27 mouse cellular contexts compared by ENCODE assay signal in the genomic region with DNA sequence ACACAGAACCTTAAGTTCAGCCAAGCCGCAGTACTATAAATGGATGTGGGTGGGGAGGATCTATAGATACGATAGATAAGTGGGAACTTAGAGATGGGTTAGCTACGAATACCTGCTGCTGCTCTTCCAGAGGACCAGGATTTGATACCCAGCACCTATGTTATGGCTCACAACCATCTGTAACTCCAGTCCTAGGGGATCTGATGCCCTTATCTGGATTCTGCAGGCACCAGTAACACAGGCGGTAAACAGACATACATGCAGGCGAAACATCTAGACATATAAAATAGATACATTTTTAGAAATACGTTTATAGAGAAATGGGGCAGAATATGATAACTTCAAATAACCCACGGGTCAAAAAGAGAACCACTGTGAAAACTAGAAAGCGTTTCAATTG. TPM values are rescaled to one million over a fixed set of nuclear protein-coding genes. Genes with fewer than 3 reads are reported as not detected.
DNase-seq lines count a peak whose midpoint lies in the region; ATAC-seq and TF ChIP-seq lines count a peak whose summit lies in the region.
"Had no signal": no experiment of that assay in that cellular context is flagged by ENCODE, and none has a peak within 500 bp of the region (broad histone marks: within the 10 kb centered on the region; RNA-seq: fewer than 3 reads in every experiment).

No protein-coding gene starts in this region.

- H3K79me2 ChIP-seq in liver, adult 2 months (ENCODE audit: control insufficient read depth, insufficient read depth, low read length): no peaks in the 10 kb centered on the region
- no peaks in the 10 kb centered on the region for H3K79me2 ChIP-seq in MEL (ENCODE audit: control insufficient read depth, insufficient read depth, low read length, poor library complexity)

- H3K36me3 ChIP-seq in liver, adult 2 months (ENCODE audit: control insufficient read depth, insufficient read depth, low read length): no peaks in the 10 kb centered on the region
- H3K36me3 ChIP-seq in MEL (ENCODE audit: control insufficient read depth in 1 of 2, insufficient read depth in 2 of 2, low read length in 2 of 2): no peaks in the 10 kb centered on the region
- no peaks in the 10 kb centered on the region for H3K36me3 ChIP-seq in liver, embryonic 14.5 days (replicated peaks; ENCODE audit: control insufficient read depth, insufficient read depth, low read depth)
- no peaks in the 10 kb centered on the region for H3K36me3 ChIP-seq in liver, postnatal 0 days (replicated peaks; ENCODE audit: insufficient read depth, low read length)
- H3K36me3 ChIP-seq: embryonic facial prominence, embryonic 13.5 days; embryonic facial prominence, embryonic 15.5 days; forebrain, embryonic 10.5 days; forebrain, embryonic 12.5 days; G1E had no signal

- peaks cover 18% of the 10 kb centered on the region for H3K4me1 ChIP-seq in liver, adult 2 months (ENCODE audit: control insufficient read depth, insufficient read depth, low read length)
- no peaks in the 10 kb centered on the region; a peak in 1 of 4 replicates for H3K4me1 ChIP-seq in MEL (ENCODE audit: control insufficient read depth in 1 of 2, insufficient read depth in 2 of 2, low read length in 2 of 2)
- peaks cover 2 to 10% of the 10 kb centered on the region in 2 experiments; a peak in 3 of 4 replicates for H3K4me1 ChIP-seq in liver, embryonic 14.5 days (replicated peaks; ENCODE audit: control insufficient read depth in 2 of 2, insufficient read depth in 2 of 2, low read length in 1 of 2)
- peaks cover 13% of the 10 kb centered on the region for H3K4me1 ChIP-seq in liver, postnatal 0 days (ENCODE audit: insufficient read depth)
- H3K4me1 ChIP-seq: forebrain, embryonic 12.5 days had no signal

- no peak overlapping the region for H3K9ac ChIP-seq in liver, adult 2 months (ENCODE audit: low read depth, low read length)
- no peak overlapping the region for H3K9ac ChIP-seq in MEL (ENCODE audit: control insufficient read depth, low read depth, low read length, poor library complexity, severe bottlenecking)
- H3K9ac ChIP-seq in liver, embryonic 14.5 days (replicated peaks): no peak overlapping the region
- no peak overlapping the region for H3K9ac ChIP-seq in liver, postnatal 0 days (replicated peaks)
- H3K9ac ChIP-seq: embryonic facial prominence, embryonic 13.5 days; embryonic facial prominence, embryonic 15.5 days; forebrain, embryonic 12.5 days had no signal

- H3K27me3 ChIP-seq in liver, adult 2 months (ENCODE audit: control insufficient read depth, insufficient read depth, low read length): no peaks in the 10 kb centered on the region
- H3K27me3 ChIP-seq in MEL (ENCODE audit: control insufficient read depth in 1 of 2, insufficient read depth in 2 of 2, low read length in 2 of 2): no peaks in the 10 kb centered on the region
- peaks cover 22% of the 10 kb centered on the region for H3K27me3 ChIP-seq in liver, embryonic 14.5 days (ENCODE audit: control insufficient read depth, insufficient read depth, low read length)
- peaks cover 5% of the 10 kb centered on the region; the same call in 1 of the 2 replicates for H3K27me3 ChIP-seq in liver, postnatal 0 days (ENCODE audit: insufficient read depth, low read length)

- TF ChIP-seq CTCF in liver, adult 2 months (IDR thresholded peaks at IDR 0.05; ENCODE audit: low read depth, low read length): no peak
- TF ChIP-seq CTCF in MEL (IDR thresholded peaks at IDR 0.05 in 2 of 3, conservative IDR thresholded peaks at IDR 0.05 in 1 of 3; ENCODE audit: control insufficient read depth in 1 of 3, insufficient read depth in 1 of 3, low read depth in 2 of 3, low read length in 3 of 3, poor library complexity in 1 of 3, severe bottlenecking in 1 of 3): no peak
- TF ChIP-seq CTCF in liver, embryonic 14.5 days (IDR thresholded peaks at IDR 0.05; ENCODE audit: low read depth): no peak
- TF ChIP-seq CTCF in liver, postnatal 0 days (IDR thresholded peaks at IDR 0.05; ENCODE audit: low read depth): no peak

- H3K4me3 ChIP-seq in liver, adult 2 months (ENCODE audit: insufficient read depth, low read depth, low read length): no peak overlapping the region
- no peak overlapping the region for H3K4me3 ChIP-seq in MEL (ENCODE audit: control insufficient read depth in 1 of 2, insufficient read depth in 1 of 2, low read depth in 2 of 2, low read length in 2 of 2)
- no peak overlapping the region for H3K4me3 ChIP-seq in liver, embryonic 14.5 days (ENCODE audit: insufficient read depth in 1 of 2, low read depth in 2 of 2, low read length in 2 of 2)
- H3K4me3 ChIP-seq in liver, postnatal 0 days (ENCODE audit: low read depth, low read length): no peak overlapping the region
- H3K4me3 ChIP-seq: embryonic facial prominence, embryonic 13.5 days; embryonic facial prominence, embryonic 15.5 days; erythroblast, embryonic 14.5 days; forebrain, embryonic 10.5 days; forebrain, embryonic 12.5 days had no signal

- peak overlapping the region; percentile 60 for H3K27ac ChIP-seq in liver, adult 2 months (replicated peaks; ENCODE audit: insufficient read depth, low read depth, low read length)
- no peak overlapping the region for H3K27ac ChIP-seq in MEL (ENCODE audit: control insufficient read depth, low read depth, low read length)
- H3K27ac ChIP-seq in liver, embryonic 14.5 days: no peak overlapping the region
- no peak overlapping the region for H3K27ac ChIP-seq in liver, postnatal 0 days (ENCODE audit: low read depth)
- H3K27ac ChIP-seq: embryonic facial prominence, embryonic 13.5 days; embryonic facial prominence, embryonic 15.5 days; forebrain, embryonic 10.5 days; forebrain, embryonic 12.5 days had no signal

- DNase-seq in liver, adult 2 months (ENCODE audit: extremely low read depth, low read depth, low spot score): no peak
- no peak for DNase-seq in liver
- DNase-seq in MEL (ENCODE audit: low read depth, low spot score): peak; percentile 27
- DNase-seq in liver, embryonic 14.5 days (ENCODE audit: low read depth in 3 of 3, low spot score in 3 of 3): peak in 2 of 3 experiments; percentile 28 to 29
- no peak for DNase-seq in liver, postnatal 0 days
- no peak for DNase-seq in cerebellum, adult 9-11 months
- no peak for DNase-seq in retina, embryonic 14.5 days (ENCODE audit: low spot score)
- no peak for DNase-seq in urinary bladder, postnatal 14 days (ENCODE audit: low spot score)
- DNase-seq: adrenal gland, adult 2 months; adrenal gland, postnatal 10 days; adrenal gland, postnatal 25 days; B cell, adult 2 months; cerebellum, adult 11 months; cerebellum, adult 18-20 months; cerebellum, adult 9-10 months; cerebellum, postnatal 14 days; cerebellum, postnatal 36 days; embryo, embryonic 11 days had no signal

- no peak for TF ChIP-seq RAD21 in MEL (IDR thresholded peaks at IDR 0.05; ENCODE audit: low read depth, low read length)

- peak; percentile 58; the same call in 1 of the 2 replicates for ATAC-seq in liver, embryonic 14.5 days (ENCODE audit: insufficient read depth)
- peak; percentile 31 for ATAC-seq in liver, postnatal 0 days
- ATAC-seq: CD4-positive, CD25-positive, alpha-beta regulatory T cell, adult 4 months; forebrain, embryonic 14.5 days; forebrain, embryonic 16.5 days had no signal

- 0 out of 4 replicates have a peak, but pooled peaks of 1 of the 2 experiments have one; percentile 22 for TF ChIP-seq EP300 in MEL (IDR thresholded peaks at IDR 0.05; ENCODE audit: low read depth in 1 of 2, low read length in 2 of 2)
- TF ChIP-seq EP300 in liver, embryonic 14.5 days (IDR thresholded peaks at IDR 0.05; ENCODE audit: low read depth): peak; percentile 42
- TF ChIP-seq EP300 in liver, postnatal 0 days (IDR thresholded peaks at IDR 0.05; ENCODE audit: low read depth): peak; percentile 31; the same call in 1 of the 2 replicates

- no peak for TF ChIP-seq POLR2A in liver, adult 2 months (IDR thresholded peaks at IDR 0.05; ENCODE audit: extremely low read depth, insufficient read depth, low read length)
- TF ChIP-seq POLR2A in MEL (IDR thresholded peaks at IDR 0.05; ENCODE audit: control insufficient read depth in 1 of 2, insufficient read depth in 1 of 2, low read depth in 1 of 2, low read length in 2 of 2, poor library complexity in 1 of 2): no peak

- H3K9me3 ChIP-seq in MEL (replicated peaks; ENCODE audit: insufficient read depth, low read length): no peaks in the 10 kb centered on the region
- H3K9me3 ChIP-seq in liver, embryonic 14.5 days (ENCODE audit: control insufficient read depth, low read length): no peaks in the 10 kb centered on the region
- H3K9me3 ChIP-seq in liver, postnatal 0 days (ENCODE audit: low read length): no peaks in the 10 kb centered on the region
- H3K9me3 ChIP-seq: embryonic facial prominence, embryonic 13.5 days; embryonic facial prominence, embryonic 15.5 days; forebrain, embryonic 10.5 days; forebrain, embryonic 12.5 days; G1E had no signal

- 69% methylated on average over 8 of the region's 8 CpGs for WGBS in liver, adult 2 months
- WGBS in liver, embryonic 14.5 days (ENCODE audit: insufficient replicate concordance): 33% methylated on average over 8 of the region's 8 CpGs
- 50% methylated on average over 8 of the region's 8 CpGs for WGBS in liver, postnatal 0 days (ENCODE audit: insufficient replicate concordance)

- H3K4me2 ChIP-seq in liver, embryonic 14.5 days (ENCODE audit: low read depth): peak overlapping the region; percentile 1; the same call in 1 of the 2 replicates
- no peak overlapping the region for H3K4me2 ChIP-seq in liver, postnatal 0 days (ENCODE audit: low read depth, low read length)
- H3K4me2 ChIP-seq: embryonic facial prominence, embryonic 13.5 days; embryonic facial prominence, embryonic 15.5 days; forebrain, embryonic 12.5 days had no signal

RNA-seq across cellular contexts. Expression of a gene that starts 2.7 kb away (rescaled TPM):
- 4.2 and 4.9 TPM in 2 replicates for total RNA-seq in liver, adult 2 months (2014; rRNA removed)
- polyA plus RNA-seq in liver, adult 2 months (2012; rRNA removed): 3.1 and 5.5 TPM in 2 replicates
- total RNA-seq in MEL (2012; rRNA removed): not detected in 2 replicates
- not detected for polyA plus RNA-seq in MEL (2012; ENCODE audit: insufficient read depth in 1 of 2, insufficient read length in 2 of 2, low read depth in 1 of 2, low replicate concordance in 2 of 2, missing spikeins in 1 of 2)
- 0.75 and 0.81 TPM in 2 replicates for polyA plus RNA-seq in liver, embryonic 14.5 days (2012; rRNA removed)
- 0.14 and 0.18 TPM in 2 replicates for polyA plus RNA-seq in liver, embryonic 14.5 days (2014; fragmentation: Nextera tagmentation; extraction: Ambion mirVana)
- polyA plus RNA-seq in liver, postnatal 0 days (2015; fragmentation: Nextera tagmentation; extraction: Ambion mirVana): 1.9 and 2.3 TPM in 2 replicates
- total RNA-seq: G1E had no signal
- polyA plus RNA-seq: G1E had no signal

RNA-seq across cellular contexts. Expression of a gene that starts 11.2 kb away (rescaled TPM):
- total RNA-seq in liver, adult 2 months (2014; rRNA removed): 1.4 and 1.7 TPM in 2 replicates
- 1.0 and 1.2 TPM in 2 replicates for polyA plus RNA-seq in liver, adult 2 months (2012; rRNA removed)
- total RNA-seq in MEL (2012; rRNA removed): 5.5 and 5.6 TPM in 2 replicates
- 1 to 10 TPM in 1 of 2 experiments, not detected in 1; 4.3 TPM for polyA plus RNA-seq in MEL (2012; ENCODE audit: insufficient read depth in 1 of 2, insufficient read length in 2 of 2, low read depth in 1 of 2, low replicate concordance in 2 of 2, missing spikeins in 1 of 2)
- polyA plus RNA-seq in liver, embryonic 14.5 days (2012; rRNA removed): 0.57 and 0.71 TPM in 2 replicates
- polyA plus RNA-seq in liver, embryonic 14.5 days (2014; fragmentation: Nextera tagmentation; extraction: Ambion mirVana): 0.33 and 0.59 TPM in 2 replicates
- polyA plus RNA-seq in liver, postnatal 0 days (2015; fragmentation: Nextera tagmentation; extraction: Ambion mirVana): 0.46 and 0.58 TPM in 2 replicates

RNA-seq across cellular contexts. Expression of a gene that starts 33.4 kb away (rescaled TPM):
- 7.7 and 12.6 TPM in 2 replicates for total RNA-seq in liver, adult 2 months (2014; rRNA removed)
- 28.7 and 32.3 TPM in 2 replicates for polyA plus RNA-seq in liver, adult 2 months (2012; rRNA removed)
- total RNA-seq in MEL (2012; rRNA removed): 20.4 and 23.7 TPM in 2 replicates
- 10 to 100 TPM in 1 of 2 experiments, not detected in 1; 65.5 TPM for polyA plus RNA-seq in MEL (2012; ENCODE audit: insufficient read depth in 1 of 2, insufficient read length in 2 of 2, low read depth in 1 of 2, low replicate concordance in 2 of 2, missing spikeins in 1 of 2)
- polyA plus RNA-seq in liver, embryonic 14.5 days (2012; rRNA removed): 14.9 and 17.1 TPM in 2 replicates
- 8.8 and 14.7 TPM in 2 replicates for polyA plus RNA-seq in liver, embryonic 14.5 days (2014; fragmentation: Nextera tagmentation; extraction: Ambion mirVana)
- polyA plus RNA-seq in liver, postnatal 0 days (2015; fragmentation: Nextera tagmentation; extraction: Ambion mirVana): 14.6 and 18.7 TPM in 2 replicates

Comparison
In these comparisons a context has a peak if more than half of its experiments do, and no peak if none do; other contexts are left out.
1. DNase-seq: peak in MEL (single experiment) and liver, embryonic 14.5 days (2 of 3); none in liver, adult 2 months (single experiment), liver (single experiment), liver, postnatal 0 days (single experiment), cerebellum, adult 9-11 months (single experiment), retina, embryonic 14.5 days (single experiment) and urinary bladder, postnatal 14 days (single experiment).